Mouse (Mus musculus) urinary bladder, adult 18-20 months (tissue): ENCODE data around the gene Tut7.
A peak's percentile ranks its signal among the peaks of the same experiment; 100 is the strongest.
"Not testable (repeated sequence)": the region's sequence is repeated elsewhere in the genome, so short reads cannot be mapped to it uniquely, and the experiment has no call there.

Source experiments
- DNase-seq, 2 experiments: peaks; one replicate each; pipeline ENCODE4 v3.0.0; 2022; ENCODE audit warnings: low spot score in 2 of 2, mixed read lengths in 2 of 2

Gene Tut7

DNA sequence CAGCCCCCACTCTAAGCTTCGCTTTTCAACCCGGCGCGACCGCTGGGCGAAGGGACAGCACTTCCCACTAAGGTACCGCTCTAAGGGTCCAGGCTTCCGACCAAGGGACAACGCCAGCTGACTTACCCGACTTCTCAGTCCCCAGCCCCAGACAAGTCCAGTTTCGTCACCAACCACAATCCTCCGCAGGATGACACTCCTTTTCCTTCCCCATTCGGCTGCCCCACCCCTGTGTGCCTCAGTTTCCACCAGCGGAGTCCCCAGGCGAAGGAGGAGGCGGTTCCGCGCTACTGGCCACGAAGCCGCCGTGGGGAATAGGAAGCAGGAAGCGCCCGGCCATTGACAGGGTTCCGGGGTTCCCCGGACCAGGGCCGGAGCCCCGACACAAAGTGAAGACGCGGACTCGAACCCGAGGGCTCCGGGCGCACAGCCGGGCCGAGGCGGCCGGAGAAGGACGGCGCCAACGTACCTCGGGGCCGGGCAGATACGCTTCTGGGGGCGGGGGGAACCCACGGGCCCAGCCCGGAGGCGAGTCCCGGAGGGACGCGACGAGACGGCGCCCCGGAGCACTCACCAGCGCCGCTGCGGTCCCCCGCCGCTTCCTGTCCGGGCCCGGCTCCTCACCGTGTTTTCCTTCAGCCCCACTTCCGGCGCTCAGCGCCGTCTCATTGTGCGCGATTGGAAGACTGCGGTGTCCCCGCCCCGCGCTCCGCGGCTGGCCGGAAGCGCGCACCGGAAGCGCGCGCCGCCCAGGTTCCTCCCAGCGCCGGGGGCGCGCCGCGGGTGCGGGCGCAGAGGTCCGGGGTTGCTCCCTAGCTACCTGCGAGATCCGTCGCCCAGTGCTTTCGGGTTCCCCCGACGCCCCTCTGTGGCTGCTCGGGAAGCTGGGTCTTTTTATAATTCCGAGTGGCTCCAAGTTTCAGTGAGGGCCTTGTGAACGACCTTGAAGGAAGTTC is at the start of gene Tut7:
Gene Tut7, minus strand, starts transcription at position 641 of the 956 bp plus-strand sequence.
- DNase-seq: peak; percentile 85 to 91

DNA sequence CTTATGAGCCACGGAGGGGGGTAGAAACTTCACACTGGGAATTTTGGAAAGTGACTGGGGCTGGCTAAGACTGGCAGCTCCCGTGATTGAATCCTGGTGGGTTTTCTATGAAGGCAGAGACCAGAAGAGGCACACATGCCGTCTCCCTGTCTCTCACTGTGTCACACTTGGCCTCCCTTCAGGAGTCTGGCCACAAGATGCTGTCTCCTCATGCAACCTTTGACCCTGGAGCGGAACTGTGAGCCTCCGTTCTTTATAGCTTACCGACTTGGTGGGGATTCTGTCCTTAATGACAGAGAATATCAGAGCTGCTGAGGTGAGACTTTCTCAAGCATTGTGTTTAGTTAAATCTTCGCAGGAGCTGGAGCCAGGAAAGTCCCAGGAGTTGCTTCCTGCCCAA is 49.5 kb upstream of the Tut7 start:
- DNase-seq: no peak

GRCm38 (mm10) chr13:59870004-59870403 is 47.1 kb upstream of the Tut7 start:
- no peak for DNase-seq

GRCm38 (mm10) chr13:59868011-59868649 is 45.2 kb upstream of the Tut7 start:
- no peak for DNase-seq

- DNase-seq: no peak
These were observed 44.2 kb upstream of the Tut7 start for GRCm38 (mm10) chr13:59867103-59867502.

GRCm38 (mm10) chr13:59859515-59859914 is 36.6 kb upstream of the Tut7 start:
- DNase-seq: no peak

GRCm38 (mm10) chr13:59856286-59857070 is 33.5 kb upstream of the Tut7 start:
- DNase-seq: peak in 1 of 2 experiments; percentile 33

GRCm38 (mm10) chr13:59853471-59853870 is 30.5 kb upstream of the Tut7 start:
- no peak for DNase-seq

DNA sequence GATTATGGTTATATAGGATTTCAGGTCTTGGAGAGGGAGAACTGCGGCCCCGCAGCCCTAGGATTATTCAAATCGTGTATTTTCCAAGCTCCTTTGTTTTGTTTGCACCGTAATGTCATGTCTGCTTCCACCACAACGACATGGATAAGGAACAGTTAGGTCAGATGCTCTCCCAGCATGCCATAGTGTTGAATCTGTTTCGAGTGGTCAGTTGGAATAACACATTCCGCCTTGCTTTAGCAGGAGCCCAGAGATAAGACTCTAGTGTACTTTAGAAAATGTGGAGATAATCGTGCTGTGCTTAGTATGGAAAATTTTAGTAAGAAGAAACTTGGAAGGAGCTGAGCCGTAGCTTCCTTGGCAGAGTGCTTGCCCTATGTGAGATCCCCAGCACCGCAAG is 27.4 kb upstream of the Tut7 start:
- DNase-seq: no peak

DNA sequence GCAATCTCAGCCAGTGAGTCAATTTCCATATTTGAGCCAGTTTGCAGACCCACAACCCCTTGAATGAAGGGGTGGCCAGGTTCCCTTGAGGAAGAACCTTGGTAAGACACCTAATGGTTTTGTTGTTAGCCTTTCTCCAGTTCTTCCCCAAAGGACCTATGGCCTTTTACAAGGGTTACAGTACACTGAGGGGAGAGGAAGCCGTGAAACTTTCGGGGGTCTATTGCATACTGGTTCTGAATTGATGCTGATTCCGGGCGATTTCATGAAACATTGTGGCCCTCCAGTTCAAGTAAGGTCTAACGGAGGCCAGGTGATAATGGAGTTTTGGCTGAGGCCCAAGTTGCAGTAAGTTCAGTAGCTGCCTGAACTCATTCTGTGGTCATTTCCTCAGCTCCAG is 21.7 kb upstream of the Tut7 start:
- no peak for DNase-seq

GRCm38 (mm10) chr13:59843976-59844375 is 21.0 kb upstream of the Tut7 start:
- no peak for DNase-seq

GRCm38 (mm10) chr13:59842226-59843210 is 19.6 kb upstream of the Tut7 start:
- peak; percentile 53 to 66 for DNase-seq

DNA sequence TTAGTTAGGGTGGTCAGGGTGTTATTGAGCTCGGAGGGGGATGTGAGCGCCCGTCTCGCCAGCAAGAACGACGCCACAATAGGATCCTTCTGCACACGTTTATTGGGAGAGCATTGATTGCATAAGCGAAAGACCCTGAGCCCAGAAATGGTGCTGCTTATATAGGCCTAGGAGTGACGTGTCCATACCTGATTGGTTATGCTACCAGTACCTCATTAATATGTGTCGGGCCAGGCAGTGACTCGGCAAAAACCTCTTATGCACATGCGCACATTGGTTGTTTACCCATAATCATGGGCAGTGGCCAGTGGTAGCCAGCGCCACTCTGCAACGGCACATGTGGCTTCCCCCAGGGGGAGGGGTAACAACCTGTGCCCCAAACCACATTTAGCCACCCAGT is 18.8 kb upstream of the Tut7 start:
- DNase-seq: not testable (repeated sequence)

DNA sequence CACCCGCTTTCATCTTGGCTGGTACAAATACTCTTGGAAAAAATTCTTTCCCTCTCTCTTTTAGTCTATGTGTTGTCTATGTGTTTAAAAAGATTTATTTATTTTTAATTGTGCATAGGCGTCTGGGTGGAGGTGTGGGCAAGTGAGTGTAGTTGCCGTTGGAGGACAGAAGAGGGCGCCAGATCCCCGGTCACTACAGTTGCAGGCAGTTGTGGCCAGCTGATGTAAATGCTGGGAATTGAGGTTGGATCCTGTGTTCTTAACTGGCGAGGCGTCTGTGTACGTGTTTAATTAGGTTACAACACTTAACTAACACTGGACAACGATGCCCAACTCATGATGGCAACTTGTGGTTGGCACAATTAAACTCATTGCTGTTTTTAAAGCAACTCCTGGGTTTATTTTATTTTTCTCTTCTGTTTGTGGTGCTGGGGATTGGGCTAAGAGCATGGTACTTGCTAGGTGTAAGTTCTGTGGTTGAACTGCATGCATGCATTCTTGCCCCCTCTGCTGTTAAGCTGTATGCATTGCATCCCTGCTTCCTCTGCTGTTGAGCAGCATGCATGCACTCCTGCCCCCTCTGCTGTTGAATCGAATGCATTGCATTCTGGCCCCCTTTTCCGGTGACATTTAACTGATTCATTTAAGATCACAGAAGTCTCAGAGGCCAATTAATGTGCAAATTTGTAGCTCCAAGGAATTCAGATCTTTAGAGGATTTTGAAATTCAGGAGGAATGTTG is 17.7 kb upstream of the Tut7 start:
- peak in 1 of 2 experiments; percentile 64 for DNase-seq

GRCm38 (mm10) chr13:59839356-59839755 is 16.4 kb upstream of the Tut7 start:
- no peak for DNase-seq

DNA sequence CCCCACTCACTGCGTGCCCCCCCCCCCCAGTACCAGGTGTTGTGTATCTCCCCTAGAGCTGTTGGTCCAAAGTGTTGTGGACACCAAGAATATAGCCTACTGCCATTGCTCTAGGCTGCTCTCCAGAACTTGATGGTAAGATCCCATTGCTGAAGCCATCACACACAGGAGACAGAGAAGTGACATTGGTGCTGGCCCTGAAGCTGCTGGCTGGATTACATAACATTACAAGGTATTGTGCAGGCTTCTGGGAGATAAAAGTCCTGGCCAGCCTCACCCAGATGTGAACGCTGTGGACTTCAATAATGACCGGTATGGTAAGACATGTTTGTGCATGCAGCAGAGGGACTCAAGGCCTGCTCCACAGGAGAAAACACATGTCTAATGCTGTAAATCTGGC is 15.5 kb upstream of the Tut7 start:
- DNase-seq: no peak

DNA sequence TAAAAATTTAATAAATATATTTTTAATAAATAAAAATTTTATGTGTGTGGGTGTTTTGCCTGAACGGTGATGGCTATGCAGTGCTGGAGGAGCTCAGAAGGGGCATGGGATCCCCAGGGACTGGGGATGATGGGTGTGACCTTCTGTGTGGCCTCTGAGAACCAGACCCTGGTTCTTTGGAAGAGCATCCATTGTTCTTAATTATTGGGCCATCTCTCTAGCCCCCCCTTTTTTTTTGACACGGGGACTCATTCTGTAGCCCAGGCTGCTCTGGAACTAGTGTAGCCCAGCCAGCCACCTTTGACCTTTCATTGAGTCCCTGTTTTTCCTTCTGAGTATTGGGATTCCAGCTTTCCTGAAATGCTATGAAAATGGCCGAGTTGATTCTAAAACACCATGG is 13.9 kb upstream of the Tut7 start:
- no peak for DNase-seq

- no peak for DNase-seq
These were observed 13.3 kb upstream of the Tut7 start for GRCm38 (mm10) chr13:59836101-59836798.

DNA sequence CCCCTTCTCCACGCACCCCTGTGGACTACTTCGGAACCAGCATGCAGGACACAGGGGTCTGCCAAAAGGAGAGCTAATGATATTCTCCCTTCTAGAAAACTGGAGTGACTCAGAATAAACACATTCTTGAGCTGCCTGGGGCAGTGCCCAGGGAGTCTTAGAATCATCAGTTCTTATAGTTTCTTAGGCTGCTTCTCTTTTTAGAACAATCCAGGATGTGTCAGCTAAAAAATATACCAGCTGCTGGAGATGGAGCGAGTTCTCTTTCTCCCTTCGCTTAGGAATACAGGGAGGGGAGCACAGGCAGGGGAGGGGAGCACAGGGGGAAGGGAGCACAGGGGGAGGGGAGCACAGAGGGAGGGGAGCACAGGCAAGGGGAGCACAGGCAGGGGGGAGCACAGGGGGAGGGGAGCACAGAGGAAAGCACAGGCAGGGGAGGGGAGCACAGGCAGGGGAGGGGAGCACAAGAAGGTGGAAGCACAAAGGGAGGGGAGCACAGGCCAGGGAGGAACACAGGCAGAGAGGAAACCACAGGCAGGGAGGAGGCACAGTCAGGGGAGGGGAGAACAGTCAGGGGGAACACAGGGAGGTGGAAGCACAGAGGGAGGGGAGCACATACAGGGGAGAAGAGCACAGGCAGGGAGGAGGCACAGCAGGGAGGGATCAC is 12.0 kb upstream of the Tut7 start:
- DNase-seq: peak in 1 of 2 experiments; percentile 41
